Mouse (Mus musculus): ENCODE measurements at regions not wholly inside any gene's neighbourhood (a gene's known extent, or its start where the extent isn't known, plus 50 kb on each side); places are given as distances from the start of the nearest gene placed in this dataset.

GRCm38 (mm10) chr7:111420698-111421097 lies 337.9 kb upstream of the Eif4g2 start:
- no peaks in the 10 kb centered on the region for H3K36me3 ChIP-seq (ENCODE audit: control insufficient read depth, insufficient read depth, low read length)
- no peaks in the 10 kb centered on the region for H3K9me3 ChIP-seq (ENCODE audit: control insufficient read depth, low read length)
- no peak for ATAC-seq (replicated peaks; ENCODE audit: low FRiP score)
- H3K27ac ChIP-seq (ENCODE audit: low read depth, low read length) = no peak overlapping the region
- DNase-seq (ENCODE audit: low spot score) = no peak
- H3K27me3 ChIP-seq (ENCODE audit: control insufficient read depth, insufficient read depth, low read length) = no peaks in the 10 kb centered on the region
- no peak overlapping the region for H3K9ac ChIP-seq (ENCODE audit: low read length)
- H3K4me1 ChIP-seq (replicated peaks; ENCODE audit: control insufficient read depth, insufficient read depth, low read length) = no peaks in the 10 kb centered on the region
- no peak overlapping the region for H3K4me3 ChIP-seq (ENCODE audit: low read depth, low read length)
- H3K4me2 ChIP-seq (ENCODE audit: low read depth, low read length, severe bottlenecking) = no peak overlapping the region
- WGBS = 89% methylated on average over 3 of the region's 3 CpGs

GRCm38 (mm10) chr7:111417735-111418134 lies 334.9 kb upstream of the Eif4g2 start:
- Histone ChIP-seq H3K4me1 (replicated peaks; ENCODE audit: control insufficient read depth, insufficient read depth, low read length) (no peaks in the 10 kb centered on the region), H3K9ac (ENCODE audit: low read length) (no peak overlapping the region), H3K4me3 (ENCODE audit: low read depth, low read length) (no peak overlapping the region), H3K4me2 (ENCODE audit: low read depth, low read length, severe bottlenecking) (no peak overlapping the region), H3K36me3 (ENCODE audit: control insufficient read depth, insufficient read depth, low read length) (no peaks in the 10 kb centered on the region), H3K27ac (ENCODE audit: low read depth, low read length) (no peak overlapping the region), H3K27me3 (ENCODE audit: control insufficient read depth, insufficient read depth, low read length) (no peaks in the 10 kb centered on the region), H3K9me3 (ENCODE audit: control insufficient read depth, low read length) (no peaks in the 10 kb centered on the region)
- 12% methylated on average over 2 of the region's 3 CpGs for WGBS
- DNase-seq (ENCODE audit: low spot score) (no peak), ATAC-seq (replicated peaks; ENCODE audit: low FRiP score) (no peak)

GRCm38 (mm10) chr7:111416061-111416460 lies 333.2 kb upstream of the Eif4g2 start:
- Histone ChIP-seq H3K27ac (ENCODE audit: low read depth, low read length) (no peak overlapping the region), H3K4me3 (ENCODE audit: low read depth, low read length) (no peak overlapping the region), H3K4me2 (ENCODE audit: low read depth, low read length, severe bottlenecking) (no peak overlapping the region), H3K9ac (ENCODE audit: low read length) (no peak overlapping the region), H3K36me3 (ENCODE audit: control insufficient read depth, insufficient read depth, low read length) (no peaks in the 10 kb centered on the region), H3K27me3 (ENCODE audit: control insufficient read depth, insufficient read depth, low read length) (no peaks in the 10 kb centered on the region), H3K9me3 (ENCODE audit: control insufficient read depth, low read length) (no peaks in the 10 kb centered on the region), H3K4me1 (replicated peaks; ENCODE audit: control insufficient read depth, insufficient read depth, low read length) (no peaks in the 10 kb centered on the region)
- ATAC-seq (replicated peaks; ENCODE audit: low FRiP score) = no peak
- DNase-seq (ENCODE audit: low spot score) = no peak
- WGBS = 68% methylated on average over 6 of the region's 6 CpGs

- no peaks in the 10 kb centered on the region for H3K27me3 ChIP-seq (ENCODE audit: control insufficient read depth, insufficient read depth, low read length)
- no peak for ATAC-seq (replicated peaks; ENCODE audit: low FRiP score)
- no peak overlapping the region for H3K4me3 ChIP-seq (ENCODE audit: low read depth, low read length)
- no peak overlapping the region for H3K4me2 ChIP-seq (ENCODE audit: low read depth, low read length, severe bottlenecking)
- no peak overlapping the region for H3K9ac ChIP-seq (ENCODE audit: low read length)
- H3K4me1 ChIP-seq (replicated peaks; ENCODE audit: control insufficient read depth, insufficient read depth, low read length) = no peaks in the 10 kb centered on the region
- H3K27ac ChIP-seq (ENCODE audit: low read depth, low read length) = no peak overlapping the region
- H3K36me3 ChIP-seq (ENCODE audit: control insufficient read depth, insufficient read depth, low read length) = no peaks in the 10 kb centered on the region
- 91% methylated on average over 4 of the region's 4 CpGs for WGBS
- H3K9me3 ChIP-seq (ENCODE audit: control insufficient read depth, low read length) = no peaks in the 10 kb centered on the region
- DNase-seq (ENCODE audit: low spot score) = no peak
These were observed 330.9 kb upstream of the Eif4g2 start for GRCm38 (mm10) chr7:111413745-111414144.

- ATAC-seq (replicated peaks; ENCODE audit: low FRiP score) (no peak), DNase-seq (ENCODE audit: low spot score) (no peak)
- no peaks in the 10 kb centered on the region for H3K4me1 ChIP-seq (replicated peaks; ENCODE audit: control insufficient read depth, insufficient read depth, low read length)
- no peak overlapping the region for H3K27ac ChIP-seq (ENCODE audit: low read depth, low read length)
- H3K27me3 ChIP-seq (ENCODE audit: control insufficient read depth, insufficient read depth, low read length) = no peaks in the 10 kb centered on the region
- H3K9me3 ChIP-seq (ENCODE audit: control insufficient read depth, low read length) = no peaks in the 10 kb centered on the region
- H3K4me3 ChIP-seq (ENCODE audit: low read depth, low read length) = no peak overlapping the region
- WGBS = 81% methylated on average over 2 of the region's 2 CpGs
- no peak overlapping the region for H3K9ac ChIP-seq (ENCODE audit: low read length)
- H3K4me2 ChIP-seq (ENCODE audit: low read depth, low read length, severe bottlenecking) = no peak overlapping the region
- no peaks in the 10 kb centered on the region for H3K36me3 ChIP-seq (ENCODE audit: control insufficient read depth, insufficient read depth, low read length)
These were observed 330.1 kb upstream of the Eif4g2 start for GRCm38 (mm10) chr7:111412957-111413356.

- DNase-seq (ENCODE audit: low spot score) (no peak), ATAC-seq (replicated peaks; ENCODE audit: low FRiP score) (no peak)
- Histone ChIP-seq H3K36me3 (ENCODE audit: control insufficient read depth, insufficient read depth, low read length) (no peaks in the 10 kb centered on the region), H3K4me3 (ENCODE audit: low read depth, low read length) (no peak overlapping the region), H3K9me3 (ENCODE audit: control insufficient read depth, low read length) (no peaks in the 10 kb centered on the region), H3K27me3 (ENCODE audit: control insufficient read depth, insufficient read depth, low read length) (no peaks in the 10 kb centered on the region), H3K27ac (ENCODE audit: low read depth, low read length) (no peak overlapping the region), H3K4me1 (replicated peaks; ENCODE audit: control insufficient read depth, insufficient read depth, low read length) (no peaks in the 10 kb centered on the region), H3K9ac (ENCODE audit: low read length) (no peak overlapping the region), H3K4me2 (ENCODE audit: low read depth, low read length, severe bottlenecking) (no peak overlapping the region)
- WGBS = 90% methylated on average over 5 of the region's 5 CpGs
These were observed 328.6 kb upstream of the Eif4g2 start for GRCm38 (mm10) chr7:111411386-111411960.

- H3K4me2 ChIP-seq (ENCODE audit: low read depth, low read length, severe bottlenecking) = no peak overlapping the region
- no peak for DNase-seq (ENCODE audit: low spot score)
- WGBS = 87% methylated on average over 2 of the region's 2 CpGs
- no peaks in the 10 kb centered on the region for H3K4me1 ChIP-seq (replicated peaks; ENCODE audit: control insufficient read depth, insufficient read depth, low read length)
- H3K9ac ChIP-seq (ENCODE audit: low read length) = no peak overlapping the region
- no peak for ATAC-seq (replicated peaks; ENCODE audit: low FRiP score)
- H3K36me3 ChIP-seq (ENCODE audit: control insufficient read depth, insufficient read depth, low read length) = no peaks in the 10 kb centered on the region
- no peaks in the 10 kb centered on the region for H3K27me3 ChIP-seq (ENCODE audit: control insufficient read depth, insufficient read depth, low read length)
- H3K27ac ChIP-seq (ENCODE audit: low read depth, low read length) = no peak overlapping the region
- no peak overlapping the region for H3K4me3 ChIP-seq (ENCODE audit: low read depth, low read length)
- no peaks in the 10 kb centered on the region for H3K9me3 ChIP-seq (ENCODE audit: control insufficient read depth, low read length)
These were observed 313.1 kb upstream of the Eif4g2 start for GRCm38 (mm10) chr7:111395972-111396371.

- Histone ChIP-seq H3K36me3 (ENCODE audit: control insufficient read depth, insufficient read depth, low read length) (no peaks in the 10 kb centered on the region), H3K9me3 (ENCODE audit: control insufficient read depth, low read length) (no peaks in the 10 kb centered on the region), H3K27ac (ENCODE audit: low read depth, low read length) (no peak overlapping the region), H3K4me2 (ENCODE audit: low read depth, low read length, severe bottlenecking) (no peak overlapping the region), H3K9ac (ENCODE audit: low read length) (no peak overlapping the region), H3K4me1 (replicated peaks; ENCODE audit: control insufficient read depth, insufficient read depth, low read length) (no peaks in the 10 kb centered on the region), H3K27me3 (ENCODE audit: control insufficient read depth, insufficient read depth, low read length) (no peaks in the 10 kb centered on the region), H3K4me3 (ENCODE audit: low read depth, low read length) (no peak overlapping the region)
- no peak for ATAC-seq (replicated peaks; ENCODE audit: low FRiP score)
- DNase-seq (ENCODE audit: low spot score) = no peak
- WGBS = 58% methylated on average over 6 of the region's 6 CpGs
These were observed 312.3 kb upstream of the Eif4g2 start for GRCm38 (mm10) chr7:111395111-111395510.

- ATAC-seq (replicated peaks; ENCODE audit: low FRiP score) (no peak), DNase-seq (ENCODE audit: low spot score) (no peak)
- Histone ChIP-seq H3K9ac (ENCODE audit: low read length) (no peak overlapping the region), H3K4me3 (ENCODE audit: low read depth, low read length) (no peak overlapping the region), H3K27ac (ENCODE audit: low read depth, low read length) (no peak overlapping the region), H3K36me3 (ENCODE audit: control insufficient read depth, insufficient read depth, low read length) (no peaks in the 10 kb centered on the region), H3K4me1 (replicated peaks; ENCODE audit: control insufficient read depth, insufficient read depth, low read length) (no peaks in the 10 kb centered on the region), H3K27me3 (ENCODE audit: control insufficient read depth, insufficient read depth, low read length) (no peaks in the 10 kb centered on the region), H3K9me3 (ENCODE audit: control insufficient read depth, low read length) (no peaks in the 10 kb centered on the region), H3K4me2 (ENCODE audit: low read depth, low read length, severe bottlenecking) (no peak overlapping the region)
These were observed 311.0 kb upstream of the Eif4g2 start for GRCm38 (mm10) chr7:111393846-111394245.
